Mouse (Mus musculus): ENCODE data around the gene Prkn.

DNA sequence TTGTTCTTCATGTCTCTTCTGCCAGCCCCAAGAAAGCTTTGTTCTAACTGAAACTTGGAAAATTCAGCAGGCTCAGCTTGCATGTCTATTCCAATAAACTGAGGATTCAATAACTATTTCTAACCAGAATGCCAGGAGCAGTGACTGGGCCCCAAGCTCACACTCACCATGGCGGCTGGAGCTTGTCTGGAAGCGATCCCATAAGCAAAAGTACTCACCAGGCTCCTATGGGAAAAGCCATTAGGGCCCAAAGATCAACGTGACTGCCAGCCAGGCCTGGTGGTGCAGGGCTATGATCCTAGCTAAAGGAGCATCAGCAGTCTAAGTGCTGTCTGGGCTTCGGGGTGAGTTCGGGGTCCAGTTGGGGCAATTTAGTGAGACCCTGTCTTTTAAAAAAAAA lies 1048.6 kb downstream of the Prkn start:
- TF ChIP-seq CTCF (IDR thresholded peaks at IDR 0.05) (no peak), EP300 (IDR thresholded peaks at IDR 0.05; ENCODE audit: insufficient read depth, low read depth, low read length) (no peak)
